Mouse (Mus musculus) stomach, postnatal 0 days (tissue): ENCODE measurements around the gene Xaf1. TPM values are rescaled to one million over a fixed set of nuclear protein-coding genes. Genes with fewer than 3 reads are reported as not detected.

Experiments
- ATAC-seq: fragments of 200-750 bp; cut with Nextera tagmentation; 2 replicates; pipeline ENCODE4 v1.8.0; 2017; ENCODE audit not compliant: low FRiP score, low TSS enrichment
- DNase-seq: peaks from one replicate; pipeline ENCODE4 v3.0.0-alpha.2; 2016; ENCODE audit warnings: low spot score
- H3K27ac ChIP-seq: fragments of 300-500 bp; sonication (generic); replicated peaks from 2 replicates; pipeline ENCODE4 v1.5.1; 2014; ENCODE audit warnings: mild to moderate bottlenecking, control low read depth
- H3K27me3 ChIP-seq: fragments of 300-500 bp; sonication (generic); 2 replicates; pipeline ENCODE4 v1.6.1; 2014; ENCODE audit warnings: low read length; ENCODE audit not compliant: control insufficient read depth, insufficient read depth
- H3K36me3 ChIP-seq: fragments of 300-500 bp; sonication (generic); 2 replicates; pipeline ENCODE4 v1.6.1; 2014; ENCODE audit warnings: low read length, mixed read lengths; ENCODE audit not compliant: control insufficient read depth, insufficient read depth
- H3K4me1 ChIP-seq: fragments of 300-500 bp; sonication (generic); replicated peaks from 2 replicates; pipeline ENCODE4 v1.6.1; 2014; ENCODE audit warnings: antibody characterized with exemption; ENCODE audit not compliant: control insufficient read depth, insufficient read depth
- H3K4me2 ChIP-seq: fragments of 300-500 bp; sonication (generic); replicated peaks from 2 replicates; pipeline ENCODE4 v1.6.1; 2014; ENCODE audit warnings: low read depth, mild to moderate bottlenecking, control low read depth, moderate library complexity
- H3K4me3 ChIP-seq: fragments of 300-500 bp; sonication (generic); 2 replicates; pipeline ENCODE4 v1.5.1; 2014; ENCODE audit warnings: low read depth, low read length, control low read depth
- H3K9ac ChIP-seq: fragments of 300-500 bp; sonication (generic); 2 replicates; pipeline ENCODE4 v1.6.1; 2014; ENCODE audit warnings: mild to moderate bottlenecking, low read length, control low read depth, mixed read lengths
- H3K9me3 ChIP-seq: fragments of 300-500 bp; sonication (generic); 2 replicates; pipeline ENCODE4 v1.6.1; 2016; ENCODE audit warnings: low read length; ENCODE audit not compliant: control insufficient read depth
- CTCF ChIP-seq: IDR thresholded peaks from 2 replicates; pipeline ENCODE4 v1.5.1; 2016; ENCODE audit warnings: antibody characterized with exemption, low read depth, mild to moderate bottlenecking, moderate library complexity
- EP300 ChIP-seq: optimal IDR thresholded peaks from 2 replicates; pipeline ENCODE3; 2016; ENCODE audit warnings: antibody characterized with exemption
- WGBS: fragments of 180-500 bp; shearing (Covaris S2); extraction: QIAGEN DNeasy Blood & Tissue Kit; methylation state at CpG from one replicate; pipeline ENCODE4 v1.1.7; 2014; 5-methylcytosine and 5-hydroxymethylcytosine counted together
- polyA plus RNA-seq: library from polyadenylated mRNA; unstranded; fragments of >200 nt; fragmentation: Nextera tagmentation; extraction: Ambion mirVana; gene quantifications from 2 replicates; pipeline ENCODE4 v1.2.1, GENCODE M21; 2015

Xaf1 gene
- polyA plus RNA-seq: 22.6 and 23.3 TPM in 2 replicates

DNA sequence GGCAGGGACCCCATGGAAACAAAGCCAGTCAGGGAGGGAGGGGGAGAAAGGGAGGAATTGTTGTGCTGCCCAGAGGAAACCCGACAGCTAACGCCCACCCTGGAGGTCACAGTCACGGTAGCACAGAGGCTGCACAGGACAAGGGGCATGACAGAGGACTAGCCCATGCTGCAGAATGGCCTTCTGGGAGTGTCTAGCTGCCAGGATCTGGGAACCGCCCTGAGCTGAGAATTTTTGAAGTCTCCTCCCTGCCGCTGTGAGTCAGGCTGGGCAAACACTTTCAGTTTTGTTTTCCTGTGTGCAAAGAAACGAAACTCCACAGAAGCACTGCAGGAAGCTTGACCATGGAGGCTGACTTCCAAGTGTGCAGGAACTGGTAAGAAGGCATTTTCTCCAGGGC, at the start of gene Xaf1:
TSS of gene Xaf1 (plus strand) at position 296 of the 400 bp plus-strand sequence.
- DNase-seq (peak; percentile 82), ATAC-seq (peak; percentile 94)
- peak within 1 kb of the TSS; percentile 43 for H3K4me3 ChIP-seq
- no peak for TF ChIP-seq EP300
- no peak for TF ChIP-seq CTCF
- WGBS: 7% methylated on average over 6 of the region's 6 CpGs
- no peaks in the 10 kb centered on the region for H3K4me1 ChIP-seq
- H3K27me3 ChIP-seq: no peaks in the 10 kb centered on the region
- no peaks in the 10 kb centered on the region for H3K9me3 ChIP-seq
- peak within 1 kb of the TSS; percentile 78 for H3K27ac ChIP-seq
- H3K36me3 ChIP-seq: no peaks in the 10 kb centered on the region
- H3K4me2 ChIP-seq: peak within 1 kb of the TSS; percentile 61
- peak within 1 kb of the TSS; percentile 51 for H3K9ac ChIP-seq

DNA sequence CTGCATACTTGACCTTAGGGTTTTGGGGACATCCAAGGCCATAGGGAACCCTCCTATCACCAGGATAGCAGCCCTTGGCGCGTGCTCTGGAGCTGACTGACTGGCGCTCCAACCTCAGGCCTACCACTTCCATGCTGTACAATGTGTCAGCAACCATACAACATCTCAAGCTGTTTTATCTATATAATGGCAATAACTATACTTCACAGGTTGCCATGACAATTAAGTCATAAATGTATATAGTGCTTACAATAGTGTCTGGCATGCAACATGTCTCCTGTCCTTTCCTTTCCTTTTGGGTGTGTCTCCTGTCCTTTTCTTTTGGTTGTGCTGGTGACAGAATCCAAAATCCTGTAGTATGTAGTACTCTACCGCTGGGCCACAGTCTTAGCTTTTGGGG, 45.8 kb upstream of the Xaf1 start:
- ATAC-seq: no peak

DNA sequence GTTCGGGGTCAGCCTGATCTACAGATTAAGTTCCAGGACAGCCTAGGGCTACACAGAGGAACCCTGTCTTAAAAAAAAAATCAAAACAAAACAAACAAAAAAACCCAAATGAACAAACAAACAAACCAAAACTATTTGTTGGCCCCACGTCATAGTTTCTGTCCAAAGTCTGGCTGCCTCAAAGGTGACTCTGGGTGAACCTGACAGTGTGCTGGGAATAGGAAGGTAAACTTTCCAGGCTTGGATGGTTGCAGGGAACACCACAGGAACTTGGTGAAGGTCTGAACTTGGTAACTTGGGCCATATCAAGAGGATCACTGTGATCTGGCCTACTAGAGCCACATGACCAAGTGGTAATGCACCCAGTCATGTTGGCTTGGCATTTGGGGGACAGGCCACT, 45.0 kb upstream of the Xaf1 start:
- H3K4me2 ChIP-seq: no peak overlapping the region
- no peaks in the 10 kb centered on the region for H3K4me1 ChIP-seq
- TF ChIP-seq EP300 (no peak), CTCF (no peak)
- no peak overlapping the region for H3K9ac ChIP-seq
- H3K36me3 ChIP-seq: no peaks in the 10 kb centered on the region
- no peak overlapping the region for H3K27ac ChIP-seq
- DNase-seq: no peak
- H3K4me3 ChIP-seq: no peak overlapping the region
- WGBS: 79% methylated on average over 2 of the region's 2 CpGs
- H3K9me3 ChIP-seq: no peaks in the 10 kb centered on the region
- no peaks in the 10 kb centered on the region for H3K27me3 ChIP-seq
- ATAC-seq: no peak

More for the DNA sequence above, 45.8 kb upstream of the Xaf1 start:
- TF ChIP-seq EP300 (no peak), CTCF (no peak)
- Histone ChIP-seq H3K9ac (no peak overlapping the region), H3K4me2 (no peak overlapping the region), H3K4me3 (no peak overlapping the region), H3K4me1 (no peaks in the 10 kb centered on the region), H3K27ac (no peak overlapping the region), H3K27me3 (no peaks in the 10 kb centered on the region), H3K9me3 (no peaks in the 10 kb centered on the region), H3K36me3 (no peaks in the 10 kb centered on the region)
- DNase-seq: no peak
- WGBS: 90% methylated on average over 4 of the region's 4 CpGs

DNA sequence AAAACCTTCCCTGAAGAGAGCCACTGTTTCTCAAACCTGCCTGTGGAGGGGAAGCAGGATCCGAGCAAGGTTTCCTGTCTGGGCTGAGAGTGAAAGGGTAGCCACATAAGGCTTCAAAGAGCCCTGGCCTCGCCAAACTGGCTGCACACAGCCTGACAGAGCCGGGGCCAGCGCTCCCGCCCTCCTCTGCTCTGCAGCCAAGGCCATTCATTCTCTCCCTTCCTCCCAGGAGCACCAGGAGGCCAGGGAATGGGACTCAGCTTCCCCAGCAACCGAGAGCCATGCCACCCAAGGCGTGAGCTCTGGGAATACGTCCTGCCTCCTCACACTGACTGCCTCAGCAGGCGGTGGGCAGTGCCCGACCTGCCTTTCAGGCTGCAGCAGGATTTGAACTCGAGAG, 35.9 kb upstream of the Xaf1 start:
- Histone ChIP-seq H3K9me3 (no peaks in the 10 kb centered on the region), H3K27me3 (no peaks in the 10 kb centered on the region), H3K4me2 (no peak overlapping the region), H3K9ac (no peak overlapping the region), H3K27ac (no peak overlapping the region), H3K4me1 (no peaks in the 10 kb centered on the region), H3K36me3 (no peaks in the 10 kb centered on the region), H3K4me3 (no peak overlapping the region)
- no peak for TF ChIP-seq EP300
- TF ChIP-seq CTCF: no peak
- WGBS: 9% methylated on average over 11 of the region's 11 CpGs
- ATAC-seq (0 out of 2 replicates have a peak, but pooled peaks have one; percentile 18), DNase-seq (no peak)

DNA sequence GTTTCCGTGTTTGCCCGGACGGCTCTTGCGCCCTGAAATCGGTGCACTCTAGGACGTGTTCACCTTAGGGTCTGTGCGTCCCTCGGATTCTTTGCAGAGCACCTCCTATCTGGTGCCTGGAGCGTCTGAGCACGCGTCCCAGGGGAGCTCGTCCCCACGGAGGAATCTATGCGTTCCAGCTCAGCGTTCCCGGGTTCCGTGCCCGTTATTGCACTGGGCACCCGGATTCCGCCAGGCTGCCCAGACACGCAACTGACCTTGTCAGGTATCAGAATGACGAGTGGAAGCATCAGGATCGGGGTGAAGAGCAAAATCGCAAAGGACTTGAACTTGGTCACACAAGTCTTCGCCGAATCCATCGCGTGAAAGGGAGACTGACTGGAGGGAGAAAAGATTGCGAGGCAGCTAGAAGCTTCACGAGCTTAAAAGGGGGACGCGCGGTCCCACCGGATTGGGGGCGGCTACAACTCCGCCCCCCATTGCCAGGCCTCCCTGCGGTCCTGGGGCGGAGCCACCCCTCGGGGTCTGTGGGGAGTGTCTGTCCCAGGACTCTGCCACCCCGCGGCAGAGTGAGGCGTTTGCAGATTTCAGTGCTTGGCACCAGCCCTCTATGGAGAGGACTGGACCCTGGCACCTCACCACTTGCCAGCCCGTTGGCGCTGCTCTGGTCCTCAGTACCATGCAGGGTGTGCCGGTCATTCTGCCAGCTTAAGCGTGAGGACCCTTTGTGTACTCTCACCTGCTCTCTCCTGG, 35.0 kb upstream of the Xaf1 start:
- peak; percentile 69 for TF ChIP-seq CTCF
- TF ChIP-seq EP300: no peak
- 0 out of 2 replicates have a peak overlapping the region, but pooled peaks have one; percentile 31 for H3K9ac ChIP-seq
- 2% methylated on average over 46 of the region's 46 CpGs for WGBS
- ATAC-seq: peak; percentile 64; the same call in 1 of the 2 replicates
- no peaks in the 10 kb centered on the region for H3K36me3 ChIP-seq
- no peaks in the 10 kb centered on the region for H3K9me3 ChIP-seq
- peak overlapping the region; percentile 71 for H3K4me2 ChIP-seq
- no peaks in the 10 kb centered on the region for H3K27me3 ChIP-seq
- H3K4me1 ChIP-seq: no peaks in the 10 kb centered on the region
- no peak overlapping the region for H3K27ac ChIP-seq
- peak overlapping the region; percentile 37 for H3K4me3 ChIP-seq
- DNase-seq: peak; percentile 60

DNA sequence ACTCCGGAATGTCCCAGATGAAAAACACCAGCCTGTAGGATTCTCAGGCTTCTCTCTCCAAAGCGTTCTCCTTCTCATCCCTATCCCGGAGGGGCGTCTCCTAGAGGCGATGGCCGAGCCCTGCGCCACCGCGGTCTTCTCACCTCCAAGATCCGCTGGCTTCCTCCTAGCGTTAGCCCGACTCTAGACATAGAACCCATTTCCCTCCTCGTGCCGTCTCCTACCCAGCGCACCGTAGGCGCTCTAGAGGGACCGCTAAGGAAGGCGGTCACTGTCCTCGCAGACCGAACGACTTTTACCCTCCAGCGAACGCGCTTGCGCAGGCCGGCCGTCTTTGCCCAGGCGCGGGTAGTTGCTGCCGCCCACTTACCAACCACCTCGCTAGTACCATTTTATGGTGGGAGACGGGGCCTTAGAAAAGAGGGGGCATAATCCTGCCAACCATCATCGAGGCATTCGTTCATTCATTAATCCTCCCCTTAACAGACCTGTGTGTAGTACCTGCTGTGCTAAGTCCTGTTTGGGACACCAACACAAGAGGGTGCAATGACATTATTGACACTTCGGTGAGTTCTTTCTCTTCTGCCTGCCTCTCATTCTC, 34.4 kb upstream of the Xaf1 start, which contains the start of gene Slc13a5:
TSS of gene Slc13a5 (minus strand) at position 263 of the 601 bp plus-strand sequence.
- Histone ChIP-seq H3K4me2 (peak within 1 kb of the TSS; percentile 71), H3K27me3 (no peaks in the 10 kb centered on the region), H3K9ac (0 out of 2 replicates have a peak within 1 kb of the TSS, but pooled peaks have one; percentile 31), H3K4me3 (peak within 1 kb of the TSS; percentile 37), H3K36me3 (no peaks in the 10 kb centered on the region), H3K9me3 (no peaks in the 10 kb centered on the region), H3K4me1 (no peaks in the 10 kb centered on the region), H3K27ac (no peak within 1 kb of the TSS)
- TF ChIP-seq CTCF (no peak), EP300 (no peak)
- 3% methylated on average over 36 of the region's 36 CpGs for WGBS
- ATAC-seq (no peak), DNase-seq (no peak)
